Mouse (Mus musculus): Measurements from ENCODE around the gene 9230104L09Rik. TPM values are rescaled to one million over a fixed set of nuclear protein-coding genes. Genes with fewer than 3 reads are reported as not detected.

Gene 9230104L09Rik
- polyA plus RNA-seq, 1 experiment from 2014 or later, result not detected

- 78% methylated on average over 5 of the region's 5 CpGs for WGBS (ENCODE audit: insufficient replicate concordance)
- H3K36me3 ChIP-seq (ENCODE audit: control insufficient read depth, insufficient read depth, low read length), result no peaks in the 10 kb centered on the region
- no peak overlapping the region for H3K4me2 ChIP-seq
- no peak overlapping the region for H3K9ac ChIP-seq (ENCODE audit: low read depth, low read length)
- H3K4me3 ChIP-seq (ENCODE audit: low read depth, low read length), result no peak overlapping the region
- no peaks in the 10 kb centered on the region for H3K4me1 ChIP-seq (ENCODE audit: control insufficient read depth, insufficient read depth, low read length)
- no peaks in the 10 kb centered on the region for H3K27me3 ChIP-seq (ENCODE audit: control insufficient read depth, insufficient read depth, low read length)
- no peak overlapping the region for H3K27ac ChIP-seq (ENCODE audit: low read depth, low read length)
- no peaks in the 10 kb centered on the region for H3K9me3 ChIP-seq (replicated peaks; ENCODE audit: control insufficient read depth, low read length)
- no peak for ATAC-seq (replicated peaks; ENCODE audit: insufficient number of reproducible peaks, low FRiP score, low TSS enrichment)
Observed at GRCm38 (mm10) chr2:148838075-148838777, 26.6 kb downstream of the 9230104L09Rik start.

DNA sequence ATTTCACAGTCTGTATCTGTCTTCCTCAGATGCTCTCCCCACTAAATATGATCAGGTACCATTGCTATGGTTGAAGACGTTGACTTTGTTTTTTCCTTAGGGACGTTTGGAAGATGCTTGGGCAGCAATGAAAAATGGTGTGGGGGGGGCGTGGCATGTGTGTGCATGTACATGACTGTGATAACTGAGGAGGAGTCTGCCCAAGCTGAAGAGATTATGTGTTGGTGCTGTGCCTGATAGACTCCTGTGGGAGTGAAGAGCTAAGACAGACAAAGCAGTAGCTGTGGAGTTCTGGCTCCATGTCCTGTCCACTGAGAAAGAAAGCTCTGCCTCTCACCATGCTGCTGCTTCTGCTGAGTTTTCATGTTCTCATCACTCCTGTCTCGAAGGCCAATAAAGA lies 29.9 kb downstream of the 9230104L09Rik start, which contains the start of gene Cst9:
TSS of gene Cst9 (plus strand) at position 236 of the 400 bp plus-strand sequence.
- 58% methylated on average over 4 of the region's 4 CpGs for WGBS (ENCODE audit: insufficient replicate concordance)
- Histone ChIP-seq H3K9me3 (replicated peaks; ENCODE audit: control insufficient read depth, low read length) (no peaks in the 10 kb centered on the region), H3K36me3 (ENCODE audit: control insufficient read depth, insufficient read depth, low read length) (no peaks in the 10 kb centered on the region), H3K4me2 (no peak within 1 kb of the TSS), H3K4me3 (ENCODE audit: low read depth, low read length) (no peak within 1 kb of the TSS), H3K27me3 (ENCODE audit: control insufficient read depth, insufficient read depth, low read length) (no peaks in the 10 kb centered on the region), H3K9ac (ENCODE audit: low read depth, low read length) (no peak within 1 kb of the TSS), H3K4me1 (ENCODE audit: control insufficient read depth, insufficient read depth, low read length) (no peaks in the 10 kb centered on the region), H3K27ac (ENCODE audit: low read depth, low read length) (no peak within 1 kb of the TSS)
- ATAC-seq (replicated peaks; ENCODE audit: insufficient number of reproducible peaks, low FRiP score, low TSS enrichment), result no peak

- no peak overlapping the region for H3K9ac ChIP-seq (ENCODE audit: low read depth, low read length)
- no peaks in the 10 kb centered on the region for H3K27me3 ChIP-seq (ENCODE audit: control insufficient read depth, insufficient read depth, low read length)
- ATAC-seq (replicated peaks; ENCODE audit: insufficient number of reproducible peaks, low FRiP score, low TSS enrichment), result no peak
- no peaks in the 10 kb centered on the region for H3K4me1 ChIP-seq (ENCODE audit: control insufficient read depth, insufficient read depth, low read length)
- H3K9me3 ChIP-seq (replicated peaks; ENCODE audit: control insufficient read depth, low read length), result no peaks in the 10 kb centered on the region
- no peak overlapping the region for H3K4me3 ChIP-seq (ENCODE audit: low read depth, low read length)
- H3K36me3 ChIP-seq (ENCODE audit: control insufficient read depth, insufficient read depth, low read length), result no peaks in the 10 kb centered on the region
- H3K27ac ChIP-seq (ENCODE audit: low read depth, low read length), result no peak overlapping the region
- WGBS (ENCODE audit: insufficient replicate concordance), result 47% methylated on average over 1 of the region's 1 CpGs
- H3K4me2 ChIP-seq, result no peak overlapping the region
Observed at GRCm38 (mm10) chr2:148825986-148826385, 38.9 kb downstream of the 9230104L09Rik start.

DNA sequence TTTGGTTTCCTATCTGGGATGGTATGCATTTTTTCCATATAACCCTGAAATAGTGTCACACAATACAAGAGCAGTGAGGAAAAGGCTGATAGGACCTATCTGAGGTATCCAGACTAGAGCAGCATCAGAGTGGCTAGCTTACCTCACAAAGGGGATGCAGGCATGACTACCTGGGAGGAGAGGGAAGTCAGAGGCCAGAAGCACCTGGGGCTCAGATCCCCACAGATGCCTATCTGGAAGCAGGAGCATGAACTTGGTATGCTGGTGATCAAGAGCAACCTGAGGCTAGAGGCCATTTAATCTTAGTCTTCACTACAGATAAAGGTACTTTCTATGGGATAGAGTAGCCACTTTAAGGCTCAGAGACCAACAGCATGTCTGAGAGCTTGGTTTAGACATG lies 44.9 kb downstream of the 9230104L09Rik start, which contains the start of gene Cst13:
TSS of gene Cst13 (plus strand) at position 173 of the 400 bp plus-strand sequence.
- no peak within 1 kb of the TSS for H3K9ac ChIP-seq (ENCODE audit: low read depth, low read length)
- H3K9me3 ChIP-seq (replicated peaks; ENCODE audit: control insufficient read depth, low read length), result no peaks in the 10 kb centered on the region
- H3K27me3 ChIP-seq (ENCODE audit: control insufficient read depth, insufficient read depth, low read length), result no peaks in the 10 kb centered on the region
- H3K4me1 ChIP-seq (ENCODE audit: control insufficient read depth, insufficient read depth, low read length), result no peaks in the 10 kb centered on the region
- H3K4me2 ChIP-seq, result no peak within 1 kb of the TSS
- ATAC-seq (replicated peaks; ENCODE audit: insufficient number of reproducible peaks, low FRiP score, low TSS enrichment), result no peak
- H3K36me3 ChIP-seq (ENCODE audit: control insufficient read depth, insufficient read depth, low read length), result no peaks in the 10 kb centered on the region
- no peak within 1 kb of the TSS for H3K4me3 ChIP-seq (ENCODE audit: low read depth, low read length)
- H3K27ac ChIP-seq (ENCODE audit: low read depth, low read length), result no peak within 1 kb of the TSS

- no peak for ATAC-seq (replicated peaks; ENCODE audit: insufficient number of reproducible peaks, low FRiP score, low TSS enrichment)
- Histone ChIP-seq H3K9me3 (replicated peaks; ENCODE audit: control insufficient read depth, low read length) (no peaks in the 10 kb centered on the region), H3K4me3 (ENCODE audit: low read depth, low read length) (no peak overlapping the region), H3K27me3 (ENCODE audit: control insufficient read depth, insufficient read depth, low read length) (no peaks in the 10 kb centered on the region), H3K27ac (ENCODE audit: low read depth, low read length) (no peak overlapping the region), H3K36me3 (ENCODE audit: control insufficient read depth, insufficient read depth, low read length) (no peaks in the 10 kb centered on the region), H3K4me2 (no peak overlapping the region), H3K4me1 (ENCODE audit: control insufficient read depth, insufficient read depth, low read length) (peaks cover under 1% of the 10 kb centered on the region; the same call in 1 of the 2 replicates), H3K9ac (ENCODE audit: low read depth, low read length) (no peak overlapping the region)
- 77% methylated on average over 6 of the region's 6 CpGs for WGBS (ENCODE audit: insufficient replicate concordance)
Observed at GRCm38 (mm10) chr2:148806696-148807095, 58.1 kb downstream of the 9230104L09Rik start.

GRCm38 (mm10) chr2:148801491-148801921 lies 63.3 kb downstream of the 9230104L09Rik start:
- no peak overlapping the region for H3K27ac ChIP-seq (ENCODE audit: low read depth, low read length)
- no peaks in the 10 kb centered on the region for H3K36me3 ChIP-seq (ENCODE audit: control insufficient read depth, insufficient read depth, low read length)
- H3K4me2 ChIP-seq, result no peak overlapping the region
- peaks cover 6% of the 10 kb centered on the region; the same call in 1 of the 2 replicates for H3K4me1 ChIP-seq (ENCODE audit: control insufficient read depth, insufficient read depth, low read length)
- H3K4me3 ChIP-seq (ENCODE audit: low read depth, low read length), result no peak overlapping the region
- no peak overlapping the region for H3K9ac ChIP-seq (ENCODE audit: low read depth, low read length)
- no peak; the same call in 1 of the 2 replicates for ATAC-seq (replicated peaks; ENCODE audit: insufficient number of reproducible peaks, low FRiP score, low TSS enrichment)
- H3K9me3 ChIP-seq (replicated peaks; ENCODE audit: control insufficient read depth, low read length), result no peaks in the 10 kb centered on the region
- 56% methylated on average over 3 of the region's 3 CpGs for WGBS (ENCODE audit: insufficient replicate concordance)
- no peaks in the 10 kb centered on the region for H3K27me3 ChIP-seq (ENCODE audit: control insufficient read depth, insufficient read depth, low read length)

GRCm38 (mm10) chr2:148798485-148798884 lies 66.4 kb downstream of the 9230104L09Rik start, which contains the start of gene Cst8:
Cst8 (plus strand) TSS chr2:148798785.
- Histone ChIP-seq H3K9me3 (replicated peaks; ENCODE audit: control insufficient read depth, low read length) (no peaks in the 10 kb centered on the region), H3K4me2 (no peak within 1 kb of the TSS), H3K27ac (ENCODE audit: low read depth, low read length) (no peak within 1 kb of the TSS), H3K27me3 (ENCODE audit: control insufficient read depth, insufficient read depth, low read length) (no peaks in the 10 kb centered on the region), H3K36me3 (ENCODE audit: control insufficient read depth, insufficient read depth, low read length) (no peaks in the 10 kb centered on the region), H3K4me3 (ENCODE audit: low read depth, low read length) (no peak within 1 kb of the TSS), H3K9ac (ENCODE audit: low read depth, low read length) (no peak within 1 kb of the TSS), H3K4me1 (ENCODE audit: control insufficient read depth, insufficient read depth, low read length) (peaks cover 6% of the 10 kb centered on the region; the same call in 1 of the 2 replicates)
- 84% methylated on average over 1 of the region's 1 CpGs for WGBS (ENCODE audit: insufficient replicate concordance)
- no peak for ATAC-seq (replicated peaks; ENCODE audit: insufficient number of reproducible peaks, low FRiP score, low TSS enrichment)
